Mouse (Mus musculus) neutrophil, adult 83 days (primary cell): ENCODE data around the gene Adamts17. TPM values are rescaled to one million over a fixed set of nuclear protein-coding genes. Genes with fewer than 3 reads are reported as not detected.

ENCODE experiments used
- total RNA-seq, 2 experiments: library from RNA; stranded (reverse); gene quantifications; one replicate each; pipeline ENCODE4 v1.2.4; 2023

The Adamts17 gene
- under 1 TPM; 0.09 TPM for total RNA-seq

GRCm38 (mm10) chr7:66839463-66840007 lies at the start of gene Adamts17:
Adamts17 (plus strand) TSS chr7:66839735.

Other genes starting within 250 kb of the Adamts17 start
- gene Asb7, start 150.1 kb upstream of the Adamts17 start, total RNA-seq, result 10 to 100 TPM; 42.6 to 50.0 TPM
- 10 to 100 TPM; 17.0 to 18.2 TPM for gene Lins1, start 149.8 kb upstream of the Adamts17 start, total RNA-seq
- gene Cers3, start 96.2 kb upstream of the Adamts17 start, total RNA-seq, result under 1 TPM in 1 of 2 experiments, not detected in 1; 0.50 TPM